Mouse (Mus musculus): ENCODE measurements around the gene Samd14. TPM values are rescaled to one million over a fixed set of nuclear protein-coding genes. Genes with fewer than 3 reads are reported as not detected.

The Samd14 gene
- polyA plus RNA-seq, 1 experiment from 2014 or later = 57.8 TPM

DNA sequence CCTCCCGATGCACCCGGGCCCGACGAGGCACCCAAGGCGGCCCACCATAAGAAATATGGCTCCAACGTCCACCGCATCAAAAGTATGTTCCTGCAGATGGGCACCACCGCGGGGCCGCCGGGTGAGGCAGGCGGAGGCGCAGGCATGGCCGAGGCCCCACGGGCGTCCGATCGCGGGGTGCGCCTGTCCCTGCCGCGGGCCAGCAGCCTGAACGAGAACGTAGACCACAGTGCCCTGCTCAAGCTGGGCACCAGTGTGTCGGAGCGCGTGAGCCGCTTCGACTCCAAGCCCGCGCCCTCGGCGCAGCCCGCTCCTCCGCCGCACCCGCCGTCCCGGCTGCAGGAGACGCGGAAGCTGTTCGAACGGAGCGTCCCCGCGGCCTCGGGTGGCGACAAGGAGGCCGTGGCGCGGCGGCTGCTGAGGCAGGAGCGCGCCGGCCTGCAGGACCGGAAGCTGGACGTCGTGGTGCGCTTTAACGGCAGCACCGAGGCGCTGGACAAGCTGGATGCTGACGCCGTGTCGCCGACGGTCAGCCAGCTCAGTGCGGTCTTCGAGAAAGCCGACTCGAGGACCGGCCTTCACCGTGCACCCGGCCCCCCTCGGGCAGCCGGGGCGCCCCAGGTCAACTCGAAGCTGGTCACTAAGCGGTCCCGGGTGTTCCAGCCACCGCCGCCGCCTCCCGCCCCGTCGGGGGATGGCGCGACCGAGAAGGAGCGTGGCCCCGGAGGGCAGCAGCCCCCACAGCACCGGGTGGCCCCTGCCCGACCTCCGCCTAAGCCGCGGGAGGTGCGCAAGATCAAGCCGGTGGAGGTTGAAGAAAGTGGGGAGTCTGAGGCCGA, 17.8 kb upstream of the Samd14 start:
- Histone ChIP-seq H3K9me3 (ENCODE audit: control insufficient read depth, low read length) (no peaks in the 10 kb centered on the region), H3K27ac (ENCODE audit: low read depth, low read length) (peak overlapping the region; percentile 92), H3K4me1 (replicated peaks; ENCODE audit: control insufficient read depth, insufficient read depth, low read length) (peaks cover 72% of the 10 kb centered on the region), H3K36me3 (ENCODE audit: control insufficient read depth, insufficient read depth, low read length) (peaks cover 8% of the 10 kb centered on the region; the same call in 1 of the 2 replicates), H3K4me3 (ENCODE audit: low read depth, low read length) (peak overlapping the region; percentile 98), H3K27me3 (replicated peaks; ENCODE audit: control insufficient read depth, insufficient read depth, low read length) (no peaks in the 10 kb centered on the region), H3K4me2 (peak overlapping the region; percentile 95), H3K9ac (ENCODE audit: low read depth, low read length) (peak overlapping the region; percentile 99)
- DNase-seq (ENCODE audit: low spot score) (peak; percentile 63), ATAC-seq (replicated peaks; ENCODE audit: low FRiP score) (no peak)
- under 1% methylated on average over 99 of the region's 99 CpGs for WGBS

DNA sequence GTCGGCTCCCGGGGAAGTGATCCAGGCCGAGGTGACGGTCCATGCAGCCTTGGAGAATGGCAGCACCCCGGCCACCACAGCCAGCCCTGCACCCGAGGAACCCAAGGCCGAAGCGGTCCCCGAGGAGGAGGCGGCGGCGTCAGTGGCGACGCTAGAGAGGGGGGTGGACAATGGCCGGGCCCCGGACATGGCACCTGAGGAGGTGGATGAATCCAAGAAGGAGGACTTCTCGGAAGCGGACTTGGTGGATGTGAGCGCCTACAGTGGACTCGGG, 17.3 kb upstream of the Samd14 start:
- ATAC-seq (replicated peaks; ENCODE audit: low FRiP score) = no peak
- Histone ChIP-seq H3K9me3 (ENCODE audit: control insufficient read depth, low read length) (no peaks in the 10 kb centered on the region), H3K36me3 (ENCODE audit: control insufficient read depth, insufficient read depth, low read length) (peaks cover 13% of the 10 kb centered on the region; the same call in 1 of the 2 replicates), H3K27me3 (replicated peaks; ENCODE audit: control insufficient read depth, insufficient read depth, low read length) (no peaks in the 10 kb centered on the region), H3K27ac (ENCODE audit: low read depth, low read length) (peak overlapping the region; percentile 92), H3K4me1 (replicated peaks; ENCODE audit: control insufficient read depth, insufficient read depth, low read length) (peaks cover 71% of the 10 kb centered on the region), H3K4me3 (ENCODE audit: low read depth, low read length) (peak overlapping the region; percentile 98), H3K9ac (ENCODE audit: low read depth, low read length) (peak overlapping the region; percentile 99), H3K4me2 (peak overlapping the region; percentile 95)
- no peak for DNase-seq (ENCODE audit: low spot score)
- WGBS = under 1% methylated on average over 20 of the region's 20 CpGs

DNA sequence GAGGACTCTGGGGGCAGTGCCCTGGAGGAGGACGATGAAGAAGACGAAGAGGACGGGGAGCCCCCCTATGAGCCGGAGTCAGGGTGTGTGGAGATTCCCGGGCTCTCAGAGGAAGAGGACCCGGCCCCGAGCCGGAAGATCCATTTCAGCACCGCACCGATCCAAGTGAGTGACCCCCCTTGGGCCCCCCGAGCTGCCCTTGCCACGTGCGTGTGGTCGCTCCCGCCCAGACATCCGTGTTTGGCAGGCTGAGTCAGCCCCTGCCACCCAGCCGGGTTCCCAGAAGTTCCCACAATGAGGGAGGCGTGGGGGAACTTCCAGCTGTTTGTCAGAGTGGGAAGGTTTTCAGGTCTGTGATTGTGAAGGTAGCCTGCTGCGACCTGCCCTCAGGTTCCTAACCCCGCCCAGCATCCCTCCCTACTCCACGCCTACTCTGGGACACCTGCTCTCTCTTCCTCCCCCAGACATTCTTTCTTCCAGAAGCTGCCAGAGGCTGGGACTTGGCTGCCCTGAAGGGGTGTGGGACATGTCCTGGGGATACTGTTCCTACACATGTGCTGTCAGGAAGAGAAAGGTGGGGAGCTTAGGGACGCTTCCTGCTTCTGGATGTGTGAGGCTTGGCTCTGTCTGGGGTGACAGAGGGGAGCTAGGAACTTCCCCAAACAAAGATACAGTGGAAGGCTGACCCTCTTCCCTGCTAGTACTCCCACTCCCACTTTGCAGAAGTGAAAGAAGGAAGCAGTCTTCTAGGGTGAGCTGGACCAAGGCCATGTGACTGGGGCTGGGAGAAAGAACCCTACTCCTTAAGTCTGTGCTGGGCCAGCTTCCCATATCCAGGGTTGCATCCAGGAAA, 16.7 kb upstream of the Samd14 start:
- Histone ChIP-seq H3K9me3 (ENCODE audit: control insufficient read depth, low read length) (no peaks in the 10 kb centered on the region), H3K4me1 (replicated peaks; ENCODE audit: control insufficient read depth, insufficient read depth, low read length) (peaks cover 71% of the 10 kb centered on the region), H3K4me2 (peak overlapping the region; percentile 95), H3K36me3 (ENCODE audit: control insufficient read depth, insufficient read depth, low read length) (peaks cover 14% of the 10 kb centered on the region; the same call in 1 of the 2 replicates), H3K27ac (ENCODE audit: low read depth, low read length) (peak overlapping the region; percentile 92), H3K4me3 (ENCODE audit: low read depth, low read length) (peak overlapping the region; percentile 98), H3K27me3 (replicated peaks; ENCODE audit: control insufficient read depth, insufficient read depth, low read length) (no peaks in the 10 kb centered on the region), H3K9ac (ENCODE audit: low read depth, low read length) (peak overlapping the region; percentile 99)
- ATAC-seq (replicated peaks; ENCODE audit: low FRiP score) (no peak), DNase-seq (ENCODE audit: low spot score) (peak; percentile 61)
- WGBS = 2% methylated on average over 22 of the region's 22 CpGs

DNA sequence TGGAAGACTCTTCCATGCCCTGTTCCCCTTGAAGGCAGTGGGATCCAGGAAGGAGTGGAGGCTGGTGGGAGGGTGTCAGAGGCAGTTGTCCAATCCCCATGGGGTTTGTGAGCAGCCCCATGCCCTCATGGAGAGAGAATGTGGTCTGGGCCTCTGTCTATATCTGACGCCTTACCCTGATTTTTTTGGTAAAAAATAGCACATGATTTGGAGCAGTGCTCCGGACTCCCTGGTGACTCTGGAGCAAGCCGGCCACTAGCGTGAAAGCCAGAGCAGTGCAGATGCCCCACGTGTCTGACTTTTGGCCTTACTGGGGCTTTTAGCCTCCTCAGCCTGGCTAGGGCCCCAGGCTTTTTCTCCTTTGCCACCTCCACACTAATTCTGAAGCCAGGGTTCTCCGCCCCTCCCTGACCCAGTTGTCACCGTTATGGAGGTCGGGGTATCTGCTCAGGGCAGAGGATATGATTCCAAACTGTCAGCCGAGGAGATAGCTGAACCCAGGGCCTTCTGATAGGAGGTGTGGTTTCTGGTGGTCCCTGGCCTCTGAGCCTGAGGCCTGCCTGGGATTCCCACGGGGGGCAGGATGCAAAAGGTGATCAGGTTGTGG, 15.4 kb upstream of the Samd14 start:
- Histone ChIP-seq H3K9ac (ENCODE audit: low read depth, low read length) (peak overlapping the region; percentile 99), H3K27ac (ENCODE audit: low read depth, low read length) (peak overlapping the region; percentile 52), H3K9me3 (ENCODE audit: control insufficient read depth, low read length) (no peaks in the 10 kb centered on the region), H3K36me3 (ENCODE audit: control insufficient read depth, insufficient read depth, low read length) (peaks cover 27% of the 10 kb centered on the region; the same call in 1 of the 2 replicates), H3K4me2 (peak overlapping the region; percentile 95), H3K4me1 (replicated peaks; ENCODE audit: control insufficient read depth, insufficient read depth, low read length) (peaks cover 71% of the 10 kb centered on the region), H3K27me3 (replicated peaks; ENCODE audit: control insufficient read depth, insufficient read depth, low read length) (no peaks in the 10 kb centered on the region), H3K4me3 (ENCODE audit: low read depth, low read length) (peak overlapping the region; percentile 98)
- WGBS = 28% methylated on average over 10 of the region's 10 CpGs
- ATAC-seq (replicated peaks; ENCODE audit: low FRiP score) = no peak
- no peak for DNase-seq (ENCODE audit: low spot score)

DNA sequence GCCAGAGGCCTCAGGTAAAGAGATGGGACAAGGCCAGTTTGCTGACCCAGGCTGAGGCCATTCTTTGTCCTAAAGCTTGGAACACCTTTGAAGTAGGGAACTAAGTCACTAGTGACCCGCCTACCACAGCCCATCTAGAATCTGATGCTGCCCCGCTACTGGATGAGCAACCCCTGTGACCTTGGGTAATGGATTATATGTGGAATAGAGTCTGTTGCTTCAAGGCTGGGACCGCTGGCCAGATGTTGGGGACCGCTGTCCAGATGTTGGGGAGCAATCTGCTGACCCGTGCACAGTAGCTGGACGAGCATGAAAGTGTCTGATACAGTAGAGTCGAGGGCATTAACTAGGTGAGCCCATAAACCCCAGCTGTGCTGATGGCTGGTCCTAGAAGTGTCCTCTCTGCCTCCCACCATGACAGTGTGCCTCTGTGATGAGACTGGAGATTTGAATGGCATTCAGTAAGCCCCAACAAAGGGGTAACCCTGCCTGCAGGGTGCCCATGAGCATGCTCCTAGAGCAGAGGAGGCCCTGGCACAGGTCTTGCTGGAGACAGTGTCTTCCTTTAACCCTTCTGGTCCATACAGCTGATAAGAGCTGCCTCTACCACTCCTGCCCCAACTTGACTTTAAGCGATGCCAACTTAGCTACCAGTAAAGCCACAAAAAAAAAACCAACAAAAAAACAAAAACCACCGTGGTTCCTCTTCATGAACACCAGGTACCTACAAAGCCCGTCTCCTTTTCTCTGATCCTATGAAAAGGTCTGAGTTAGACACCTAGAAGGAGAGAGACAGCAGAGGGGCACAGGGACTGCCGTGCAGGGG, 14.5 kb upstream of the Samd14 start:
- Histone ChIP-seq H3K4me2 (peak overlapping the region; percentile 95), H3K9ac (ENCODE audit: low read depth, low read length) (peak overlapping the region; percentile 99), H3K9me3 (ENCODE audit: control insufficient read depth, low read length) (no peaks in the 10 kb centered on the region), H3K27ac (ENCODE audit: low read depth, low read length) (peak overlapping the region; percentile 74), H3K36me3 (ENCODE audit: control insufficient read depth, insufficient read depth, low read length) (peaks cover 33% of the 10 kb centered on the region; the same call in 1 of the 2 replicates), H3K27me3 (replicated peaks; ENCODE audit: control insufficient read depth, insufficient read depth, low read length) (no peaks in the 10 kb centered on the region), H3K4me1 (replicated peaks; ENCODE audit: control insufficient read depth, insufficient read depth, low read length) (peaks cover 74% of the 10 kb centered on the region), H3K4me3 (ENCODE audit: low read depth, low read length) (peak overlapping the region; percentile 98)
- DNase-seq (ENCODE audit: low spot score) (no peak), ATAC-seq (replicated peaks; ENCODE audit: low FRiP score) (no peak)
- WGBS = 65% methylated on average over 11 of the region's 11 CpGs

DNA sequence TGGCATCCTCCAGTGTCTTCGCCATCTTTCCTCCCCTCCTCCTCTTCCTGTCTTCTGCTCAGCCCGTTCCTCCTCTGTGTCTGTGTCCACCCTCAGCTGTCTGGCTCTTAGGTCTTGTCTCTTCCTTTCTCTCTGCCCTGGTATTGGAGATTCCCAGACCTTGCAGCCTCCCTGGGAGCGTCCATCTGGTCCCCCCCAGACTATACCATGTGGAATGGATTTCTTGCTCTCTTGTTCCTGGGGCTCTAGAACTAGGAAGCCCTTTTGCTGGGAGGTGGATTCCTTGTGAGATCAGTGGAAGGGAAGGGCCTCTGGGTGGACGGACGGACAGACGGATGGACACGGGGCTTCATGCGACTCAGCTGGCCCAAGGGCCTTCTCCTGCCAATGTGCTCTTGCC, 13.6 kb upstream of the Samd14 start:
- H3K4me1 ChIP-seq (replicated peaks; ENCODE audit: control insufficient read depth, insufficient read depth, low read length) = peaks cover 79% of the 10 kb centered on the region
- peak overlapping the region; percentile 98 for H3K4me3 ChIP-seq (ENCODE audit: low read depth, low read length)
- no peaks in the 10 kb centered on the region for H3K27me3 ChIP-seq (replicated peaks; ENCODE audit: control insufficient read depth, insufficient read depth, low read length)
- H3K36me3 ChIP-seq (ENCODE audit: control insufficient read depth, insufficient read depth, low read length) = peaks cover 40% of the 10 kb centered on the region; the same call in 1 of the 2 replicates
- peak overlapping the region; percentile 74 for H3K27ac ChIP-seq (ENCODE audit: low read depth, low read length)
- WGBS = 80% methylated on average over 8 of the region's 8 CpGs
- DNase-seq (ENCODE audit: low spot score) (no peak), ATAC-seq (replicated peaks; ENCODE audit: low FRiP score) (no peak)
- H3K9ac ChIP-seq (ENCODE audit: low read depth, low read length) = peak overlapping the region; percentile 44; the same call in 1 of the 2 replicates
- H3K4me2 ChIP-seq = peak overlapping the region; percentile 95
- no peaks in the 10 kb centered on the region for H3K9me3 ChIP-seq (ENCODE audit: control insufficient read depth, low read length)

DNA sequence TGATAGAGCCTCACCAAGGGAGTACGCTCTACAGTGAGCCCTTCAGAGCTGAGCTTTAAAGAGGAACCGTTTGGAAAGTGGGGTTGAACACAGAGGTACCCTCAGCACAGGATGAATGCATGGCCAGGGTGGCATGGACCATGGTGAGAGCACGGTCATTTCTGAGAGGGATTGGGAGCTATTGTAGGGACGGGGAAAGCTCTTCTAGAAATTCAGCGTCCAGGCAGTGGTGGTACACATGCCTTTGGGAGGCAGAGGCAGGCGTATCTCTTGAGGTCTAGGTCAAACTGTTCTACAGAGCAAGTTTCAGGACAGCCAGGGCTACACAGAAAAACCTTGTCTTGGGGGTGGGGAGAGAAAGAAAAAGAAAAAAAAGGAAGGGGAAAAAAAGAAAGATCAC, 12.7 kb upstream of the Samd14 start:
- H3K9me3 ChIP-seq (ENCODE audit: control insufficient read depth, low read length) = no peaks in the 10 kb centered on the region
- H3K9ac ChIP-seq (ENCODE audit: low read depth, low read length) = peak overlapping the region; percentile 69
- H3K36me3 ChIP-seq (ENCODE audit: control insufficient read depth, insufficient read depth, low read length) = peaks cover 47% of the 10 kb centered on the region
- peaks cover 85% of the 10 kb centered on the region for H3K4me1 ChIP-seq (replicated peaks; ENCODE audit: control insufficient read depth, insufficient read depth, low read length)
- WGBS = 81% methylated on average over 6 of the region's 6 CpGs
- DNase-seq (ENCODE audit: low spot score) (no peak), ATAC-seq (replicated peaks; ENCODE audit: low FRiP score) (no peak)
- no peaks in the 10 kb centered on the region for H3K27me3 ChIP-seq (replicated peaks; ENCODE audit: control insufficient read depth, insufficient read depth, low read length)
- H3K4me2 ChIP-seq = peak overlapping the region; percentile 95
- H3K27ac ChIP-seq (ENCODE audit: low read depth, low read length) = peak overlapping the region; percentile 74
- H3K4me3 ChIP-seq (ENCODE audit: low read depth, low read length) = peak overlapping the region; percentile 98

DNA sequence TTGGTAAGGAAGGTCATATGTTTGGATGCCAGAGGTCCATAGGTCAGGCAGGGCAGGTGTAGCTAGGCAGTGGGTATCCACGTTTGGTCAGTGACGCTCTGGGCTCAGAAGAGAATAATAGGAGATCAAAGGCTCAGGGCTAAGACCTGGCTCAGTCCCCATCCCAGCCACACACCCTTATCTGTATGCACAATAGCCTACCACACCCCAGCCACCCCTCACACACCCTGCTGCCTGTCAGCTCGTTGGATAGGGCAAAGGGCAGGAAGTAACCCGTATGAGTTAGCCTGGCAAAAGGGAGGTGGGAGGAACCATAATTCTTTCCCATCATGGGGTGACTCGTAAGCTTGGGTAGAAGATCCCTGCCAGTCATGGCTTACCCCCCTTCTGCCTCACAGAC, 12.1 kb upstream of the Samd14 start:
- H3K4me2 ChIP-seq = peak overlapping the region; percentile 95
- peak overlapping the region; percentile 98 for H3K4me3 ChIP-seq (ENCODE audit: low read depth, low read length)
- H3K4me1 ChIP-seq (replicated peaks; ENCODE audit: control insufficient read depth, insufficient read depth, low read length) = peaks cover 90% of the 10 kb centered on the region
- 39% methylated on average over 5 of the region's 5 CpGs for WGBS
- H3K9ac ChIP-seq (ENCODE audit: low read depth, low read length) = peak overlapping the region; percentile 69
- H3K36me3 ChIP-seq (ENCODE audit: control insufficient read depth, insufficient read depth, low read length) = peaks cover 53% of the 10 kb centered on the region
- peak overlapping the region; percentile 74 for H3K27ac ChIP-seq (ENCODE audit: low read depth, low read length)
- H3K9me3 ChIP-seq (ENCODE audit: control insufficient read depth, low read length) = no peaks in the 10 kb centered on the region
- DNase-seq (ENCODE audit: low spot score) (peak; percentile 71), ATAC-seq (replicated peaks; ENCODE audit: low FRiP score) (peak; percentile 91)
- H3K27me3 ChIP-seq (replicated peaks; ENCODE audit: control insufficient read depth, insufficient read depth, low read length) = no peaks in the 10 kb centered on the region
